Mouse (Mus musculus) midbrain, postnatal 0 days (tissue): ENCODE data around the gene Mvp. TPM values are rescaled to one million over a fixed set of nuclear protein-coding genes. Genes with fewer than 3 reads are reported as not detected.

Experiments used
- ATAC-seq: fragments of 200-750 bp; cut with Nextera tagmentation; 2 replicates; pipeline ENCODE4 v1.8.0; 2017; ENCODE audit warnings: moderate number of reproducible peaks, mild to moderate bottlenecking, moderate TSS enrichment, moderate library complexity; ENCODE audit not compliant: low FRiP score
- DNase-seq: peaks from one replicate; pipeline ENCODE4 v3.0.0-alpha.2; 2015; ENCODE audit warnings: low spot score
- H3K27ac ChIP-seq: fragments of 300-500 bp; sonication (generic); 2 replicates; pipeline ENCODE4 v1.5.1; 2014; ENCODE audit warnings: low read depth, mild to moderate bottlenecking, low read length, mixed read lengths
- H3K27me3 ChIP-seq: fragments of 300-500 bp; sonication (generic); 2 replicates; pipeline ENCODE4 v1.6.1; 2014; ENCODE audit warnings: low read length, control low read depth, mixed read lengths; ENCODE audit not compliant: insufficient read depth
- H3K36me3 ChIP-seq: fragments of 300-500 bp; sonication (generic); 2 replicates; pipeline ENCODE4 v1.6.1; 2014; ENCODE audit warnings: low read length, control low read depth, mixed read lengths; ENCODE audit not compliant: insufficient read depth
- H3K4me1 ChIP-seq: fragments of 300-500 bp; sonication (generic); 2 replicates; pipeline ENCODE4 v1.6.1; 2014; ENCODE audit warnings: mild to moderate bottlenecking, control low read depth, antibody characterized with exemption, low read length, mixed read lengths; ENCODE audit not compliant: insufficient read depth
- H3K4me2 ChIP-seq: fragments of 300-500 bp; sonication (generic); 2 replicates; pipeline ENCODE4 v1.6.1; 2014; ENCODE audit warnings: low read depth, mild to moderate bottlenecking, low read length, mixed read lengths; ENCODE audit not compliant: poor library complexity, severe bottlenecking
- H3K4me3 ChIP-seq: fragments of 300-500 bp; sonication (generic); 2 replicates; pipeline ENCODE4 v1.5.1; 2014; ENCODE audit warnings: low read depth, mild to moderate bottlenecking, low read length, moderate library complexity
- H3K9ac ChIP-seq: fragments of 300-500 bp; sonication (generic); replicated peaks from 2 replicates; pipeline ENCODE4 v1.6.1; 2014; ENCODE audit warnings: mild to moderate bottlenecking, low read length, moderate library complexity, mixed read lengths; ENCODE audit not compliant: poor library complexity, severe bottlenecking
- H3K9me3 ChIP-seq: fragments of 300-500 bp; sonication (generic); 2 replicates; pipeline ENCODE4 v1.6.1; 2016; ENCODE audit warnings: low read length, control low read depth
- CTCF ChIP-seq: IDR thresholded peaks from 2 replicates; pipeline ENCODE4 v1.5.1; 2016; ENCODE audit warnings: antibody characterized with exemption, mild to moderate bottlenecking
- WGBS: fragments of 180-500 bp; shearing (Covaris S2); extraction: QIAGEN DNeasy Blood & Tissue Kit; methylation state at CpG from one replicate; pipeline ENCODE4 v1.1.7; 2014; 5-methylcytosine and 5-hydroxymethylcytosine counted together
- polyA plus RNA-seq: library from polyadenylated mRNA; unstranded; fragments of >200 nt; fragmentation: Nextera tagmentation; extraction: Ambion mirVana; gene quantifications from 2 replicates; pipeline ENCODE4 v1.2.1, GENCODE M21; 2015
- total RNA-seq: library from RNA; depleted of rRNA; stranded (reverse); fragments of >200 nt; gene quantifications from 2 replicates; pipeline ENCODE4 v1.2.3, GENCODE M21; 2014; rRNA removed

Mvp gene
- total RNA-seq (4.2 and 7.2 TPM in 2 replicates), polyA plus RNA-seq (3.9 and 4.4 TPM in 2 replicates)

GRCm38 (mm10) chr7:127014320-127014719 is at the start of gene Mvp:
Gene Mvp, minus strand, starts transcription at chr7:127014621.
- ATAC-seq (no peak), DNase-seq (no peak)
- Histone ChIP-seq H3K9me3 (no peaks in the 10 kb centered on the region), H3K27me3 (no peaks in the 10 kb centered on the region), H3K36me3 (peaks cover 12% of the 10 kb centered on the region; the same call in 1 of the 2 replicates), H3K9ac (0 out of 2 replicates have a peak within 1 kb of the TSS, but pooled peaks have one; percentile 0), H3K4me3 (peak within 1 kb of the TSS; percentile 18; the same call in 1 of the 2 replicates), H3K4me2 (peak within 1 kb of the TSS; percentile 93; the same call in 1 of the 2 replicates), H3K4me1 (peaks cover 24% of the 10 kb centered on the region), H3K27ac (no peak within 1 kb of the TSS)
- WGBS = 80% methylated on average over 11 of the region's 11 CpGs
- TF ChIP-seq CTCF = no peak

- Histone ChIP-seq H3K4me2 (no peak overlapping the region), H3K9ac (no peak overlapping the region), H3K4me1 (no peaks in the 10 kb centered on the region), H3K27ac (no peak overlapping the region), H3K9me3 (no peaks in the 10 kb centered on the region), H3K36me3 (no peaks in the 10 kb centered on the region), H3K27me3 (no peaks in the 10 kb centered on the region), H3K4me3 (no peak overlapping the region)
- ATAC-seq (no peak), DNase-seq (no peak)
- 77% methylated on average over 5 of the region's 5 CpGs for WGBS
- TF ChIP-seq CTCF = no peak
These were observed 40.7 kb upstream of the Mvp start for GRCm38 (mm10) chr7:127055026-127055585.

DNA sequence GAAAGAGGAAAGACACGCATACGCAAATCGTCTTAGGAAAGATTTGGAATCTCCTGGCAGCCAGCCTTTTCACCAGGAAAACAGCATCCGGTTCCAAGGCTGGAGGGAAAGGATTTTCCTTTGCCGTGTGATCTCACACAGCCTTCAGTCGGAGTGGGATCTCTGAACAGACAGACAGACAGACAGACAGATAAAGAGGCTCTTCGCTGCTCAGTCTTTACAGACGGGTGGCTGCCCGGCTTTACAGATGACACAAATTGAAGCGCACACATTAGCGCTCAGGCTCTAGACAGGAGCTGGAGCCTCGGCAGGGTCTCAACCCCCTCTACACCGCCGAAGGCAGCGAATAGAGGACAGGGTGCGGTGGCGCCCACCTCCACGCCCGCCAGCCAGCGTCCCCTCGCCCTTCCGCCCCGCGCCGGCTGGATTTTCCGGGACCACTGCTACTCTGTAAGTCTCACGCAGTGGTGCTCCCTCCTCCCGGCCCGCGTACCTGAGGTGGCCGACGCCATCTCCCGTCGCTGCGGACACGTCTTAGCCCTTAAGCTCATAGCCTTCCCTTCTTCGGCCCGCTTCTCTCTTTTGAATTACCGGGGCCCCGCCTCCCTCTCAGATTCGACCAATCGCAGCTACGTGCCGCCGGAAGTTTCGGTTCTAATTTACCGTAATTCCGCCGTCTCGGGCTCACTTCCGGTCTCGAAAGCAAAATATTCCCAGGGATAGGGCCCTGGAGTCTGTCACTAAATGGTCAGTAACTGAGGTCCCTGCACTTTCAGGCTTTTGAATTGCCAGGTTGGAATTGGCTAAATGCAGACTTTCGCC is 27.6 kb upstream of the Mvp start, which contains the start of gene Kif22:
Kif22 (minus strand) TSS at position 621 of the 822 bp plus-strand sequence.
- Histone ChIP-seq H3K27ac (peak within 1 kb of the TSS; percentile 69), H3K4me2 (peak within 1 kb of the TSS; percentile 83), H3K4me1 (0 out of 2 replicates have a peak, but pooled peaks cover 2% of the 10 kb centered on the region), H3K4me3 (peak within 1 kb of the TSS; percentile 68), H3K9ac (peak within 1 kb of the TSS; percentile 48; the same call in 1 of the 2 replicates), H3K36me3 (no peaks in the 10 kb centered on the region), H3K27me3 (no peaks in the 10 kb centered on the region), H3K9me3 (no peaks in the 10 kb centered on the region)
- DNase-seq = peak; percentile 93
- TF ChIP-seq CTCF = no peak
- WGBS = under 1% methylated on average over 53 of the region's 53 CpGs
- ATAC-seq = peak; percentile 76; the same call in 1 of the 2 replicates

DNA sequence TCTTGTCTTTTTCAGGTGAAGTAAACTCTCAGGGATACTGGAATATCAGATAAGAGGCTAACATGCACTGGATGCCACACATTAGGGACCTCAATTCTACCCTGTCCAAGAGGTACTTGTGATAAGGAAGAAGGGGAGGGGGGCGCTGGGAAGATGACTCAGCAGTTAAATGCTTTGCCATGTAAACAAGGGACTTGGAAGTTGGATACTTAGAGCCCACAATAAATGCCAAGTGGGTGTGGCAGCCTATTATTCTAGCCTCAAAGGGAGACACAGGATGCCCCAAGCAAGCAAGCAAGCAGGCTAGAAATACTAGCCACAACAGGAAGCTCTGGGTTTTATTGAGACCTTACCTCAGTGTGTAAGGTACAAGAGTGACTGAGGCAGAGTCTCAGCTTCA is 16.8 kb upstream of the Mvp start:
- 83% methylated on average over 1 of the region's 1 CpGs for WGBS
- no peak for ATAC-seq
- Histone ChIP-seq H3K9me3 (no peaks in the 10 kb centered on the region), H3K4me3 (no peak overlapping the region), H3K27ac (no peak overlapping the region), H3K27me3 (no peaks in the 10 kb centered on the region), H3K36me3 (0 out of 2 replicates have a peak, but pooled peaks cover 4% of the 10 kb centered on the region), H3K4me2 (no peak overlapping the region), H3K4me1 (peaks cover 6% of the 10 kb centered on the region), H3K9ac (no peak overlapping the region)
- no peak for TF ChIP-seq CTCF
- no peak for DNase-seq

DNA sequence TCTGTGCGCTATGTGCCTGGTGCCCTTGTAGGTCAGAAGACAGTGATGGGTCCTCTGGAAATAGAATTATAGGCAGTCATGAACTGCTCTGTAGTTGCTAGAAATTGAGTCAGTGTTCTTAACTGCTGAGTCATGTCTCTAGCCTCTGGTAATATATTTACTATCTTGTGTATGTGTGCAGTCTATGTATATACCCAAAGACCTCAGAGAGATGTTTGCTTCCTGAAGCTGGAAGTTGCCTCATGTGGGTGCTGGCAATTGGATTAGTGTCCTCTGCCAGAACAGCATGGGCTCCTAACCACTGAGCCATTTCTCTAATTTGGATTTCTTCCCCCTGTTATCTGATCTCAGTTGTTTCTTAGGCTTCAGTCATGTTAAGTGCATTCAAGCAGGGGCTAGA is 15.8 kb upstream of the Mvp start:
- H3K27ac ChIP-seq = no peak overlapping the region
- H3K4me1 ChIP-seq = peaks cover 6% of the 10 kb centered on the region
- no peak overlapping the region for H3K9ac ChIP-seq
- 0 out of 2 replicates have a peak, but pooled peaks cover 4% of the 10 kb centered on the region for H3K36me3 ChIP-seq
- WGBS = 93% methylated on average over 1 of the region's 1 CpGs
- no peak for TF ChIP-seq CTCF
- H3K4me3 ChIP-seq = no peak overlapping the region
- no peaks in the 10 kb centered on the region for H3K9me3 ChIP-seq
- DNase-seq (no peak), ATAC-seq (no peak)
- H3K4me2 ChIP-seq = no peak overlapping the region
- no peaks in the 10 kb centered on the region for H3K27me3 ChIP-seq
